Mouse (Mus musculus): ENCODE data around the gene Car14.
"Not testable (repeated sequence)": the region's sequence is repeated elsewhere in the genome, so short reads cannot be mapped to it uniquely, and the experiment has no call there.

Gene Car14

DNA sequence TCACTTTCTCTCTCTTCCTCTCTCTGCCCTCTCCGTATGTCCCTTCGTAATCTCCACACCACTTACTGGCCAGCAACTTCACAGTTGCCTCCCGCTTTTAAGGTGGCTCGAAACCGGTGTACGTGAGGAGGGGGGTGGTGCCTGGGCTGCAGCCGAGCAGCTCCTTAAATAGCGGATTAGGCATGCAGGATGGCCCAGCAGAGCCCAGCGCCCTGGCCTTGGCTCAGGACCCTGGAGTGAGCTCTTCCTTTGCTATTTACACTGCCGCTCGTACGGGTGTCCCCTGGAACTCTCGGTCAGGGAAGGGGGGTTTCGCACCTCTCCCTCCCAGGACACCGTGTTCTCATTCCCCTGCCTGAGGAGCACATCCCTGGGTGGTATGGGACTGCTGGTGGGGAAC is at the start of gene Car14:
Gene Car14, minus strand, starts transcription at position 124 of the 400 bp plus-strand sequence.
- DNase-seq (ENCODE audit: low read depth, low spot score), result no peak

DNA sequence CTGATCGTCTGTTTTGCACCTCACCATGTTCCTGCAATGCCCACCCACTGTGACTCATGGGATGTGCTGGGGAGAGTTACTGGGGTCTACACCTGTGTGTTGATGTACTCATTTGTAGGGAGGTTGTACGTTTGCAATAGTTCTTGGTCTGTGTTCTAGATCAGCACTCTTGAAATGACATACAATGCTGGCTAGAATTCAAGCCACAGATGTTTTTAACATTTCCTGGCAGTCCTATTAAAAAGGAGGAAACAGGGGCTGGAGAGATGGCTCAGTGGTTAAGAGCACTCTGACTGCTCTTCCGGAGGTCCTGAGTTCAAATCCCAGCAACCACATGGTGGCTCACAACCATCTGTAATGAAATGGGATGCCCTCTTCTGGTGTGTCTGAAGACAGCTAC is 49.0 kb upstream of the Car14 start:
- DNase-seq (ENCODE audit: low read depth, low spot score), result no peak

DNA sequence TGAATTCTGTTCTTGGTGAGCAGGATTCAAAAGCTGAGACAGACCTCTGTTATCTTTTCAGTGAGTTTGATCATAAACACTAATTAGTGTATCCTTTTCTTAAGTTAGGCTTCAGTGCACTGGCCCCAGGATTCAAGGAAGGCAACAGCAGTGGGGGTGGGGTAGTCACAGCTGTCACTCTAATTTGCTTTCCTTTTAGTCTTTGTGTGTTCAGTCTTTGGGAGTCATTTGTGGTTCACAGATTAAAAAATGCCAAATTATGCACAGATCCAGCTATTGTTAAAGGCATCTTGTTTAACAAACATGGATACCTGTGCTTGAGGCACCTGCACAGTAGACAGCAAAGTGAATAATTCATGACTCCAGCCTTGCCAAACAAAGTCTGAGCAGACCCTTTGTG is 48.5 kb upstream of the Car14 start:
- no peak for DNase-seq (ENCODE audit: low read depth, low spot score)

DNA sequence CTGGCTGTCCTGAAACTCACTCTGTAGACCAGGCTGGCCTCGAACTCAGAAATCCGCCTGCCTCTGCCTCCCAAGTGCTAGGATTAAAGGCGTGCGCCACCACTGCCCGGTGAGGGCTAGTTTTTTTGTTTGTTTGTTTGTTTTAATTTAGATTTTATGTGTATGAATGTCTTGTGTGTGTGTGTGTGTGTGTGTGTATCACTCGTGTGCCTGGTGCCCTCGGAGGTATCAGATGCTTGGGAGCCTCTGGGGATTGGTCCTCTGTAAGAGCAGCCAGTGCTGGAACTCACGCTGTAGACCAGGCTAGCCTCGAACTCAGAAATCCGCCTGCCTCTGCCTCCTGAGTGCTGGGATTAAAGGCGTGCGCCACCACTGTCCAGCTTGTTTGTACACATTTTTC is 47.1 kb upstream of the Car14 start:
- DNase-seq (ENCODE audit: low read depth, low spot score), result not testable (repeated sequence)

DNA sequence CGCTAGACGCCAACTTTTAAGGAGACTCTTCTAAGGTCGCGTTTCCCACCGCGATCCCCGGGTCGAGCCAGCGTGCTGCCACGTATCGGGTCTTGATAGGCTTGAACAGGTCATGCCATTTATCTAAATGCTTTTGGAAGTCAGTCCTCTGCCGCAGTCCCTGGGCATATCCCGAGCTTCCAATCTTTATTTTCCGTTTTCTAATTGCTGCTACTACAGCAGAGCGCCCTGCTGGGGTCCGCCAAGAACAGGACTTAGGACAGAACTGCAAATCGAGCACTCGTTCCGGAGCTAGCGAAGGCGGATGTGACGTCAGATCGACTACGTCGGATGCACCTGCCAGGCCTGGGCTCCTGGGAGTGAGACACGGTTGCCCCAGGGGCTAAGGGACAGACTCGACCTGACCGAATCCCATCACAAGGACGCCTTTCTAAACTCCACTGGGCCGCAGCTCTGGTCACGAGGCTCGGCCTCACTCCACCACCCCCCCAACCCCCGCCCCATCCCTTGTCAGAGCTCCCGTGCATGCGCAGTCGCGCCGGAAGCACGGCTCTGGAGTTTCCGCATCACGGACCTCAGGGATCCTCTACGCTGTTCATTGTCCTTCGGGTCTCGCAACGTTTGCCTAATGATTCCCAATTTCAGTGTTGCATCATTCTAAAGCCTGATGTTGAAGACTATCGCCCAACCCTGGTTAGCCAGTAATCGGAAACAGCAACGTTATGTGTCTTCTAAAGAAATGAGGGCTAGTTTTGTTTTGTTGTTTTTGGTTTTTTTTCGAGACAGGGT is 46.5 kb upstream of the Car14 start:
- peak; percentile 92 for DNase-seq (ENCODE audit: low read depth, low spot score)

DNA sequence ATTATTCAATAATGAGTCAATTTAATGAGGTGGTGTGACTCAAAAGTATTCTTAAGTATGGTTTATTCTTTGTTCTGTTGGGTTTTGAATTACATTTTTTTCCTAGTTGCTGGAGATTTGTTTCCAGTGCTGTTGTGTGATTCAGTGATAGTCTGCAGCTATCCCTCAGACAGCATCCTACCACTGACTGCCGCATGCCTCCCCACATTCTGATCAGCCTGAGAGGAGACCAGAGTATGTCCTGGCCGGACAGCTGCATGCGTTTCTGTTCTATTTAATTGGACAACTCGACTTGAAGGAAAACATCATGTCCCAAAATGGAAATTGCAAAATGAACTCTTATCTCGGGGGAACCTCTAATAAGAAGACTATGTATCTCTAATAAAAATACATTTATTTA is 43.8 kb upstream of the Car14 start:
- no peak for DNase-seq (ENCODE audit: low read depth, low spot score)

DNA sequence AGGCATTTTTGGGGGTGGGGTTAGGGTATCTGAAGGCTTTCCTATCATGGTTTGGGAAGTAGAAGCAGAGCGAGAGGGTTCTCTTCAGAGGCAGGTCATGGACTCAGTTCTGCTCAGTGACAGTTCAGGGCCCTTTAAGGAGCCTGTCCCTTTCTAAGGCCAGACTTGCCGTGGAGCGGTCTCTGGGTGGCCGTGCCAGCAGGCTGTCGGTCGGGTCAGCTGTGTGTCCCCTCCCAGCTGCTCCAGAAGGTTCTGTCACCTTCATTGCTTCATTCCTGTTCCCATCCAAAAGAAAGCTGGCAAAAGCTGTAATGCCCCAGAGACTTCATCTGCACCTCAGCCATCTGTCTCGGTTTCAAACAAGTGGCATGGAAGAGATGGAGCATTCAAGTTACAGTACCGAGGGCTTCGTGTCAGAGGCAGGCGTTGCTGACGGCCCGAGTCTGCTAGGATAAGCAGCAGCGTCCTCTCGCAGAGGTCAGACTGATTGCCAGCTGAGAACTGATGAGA is 41.3 kb upstream of the Car14 start:
- DNase-seq (ENCODE audit: low read depth, low spot score), result no peak

DNA sequence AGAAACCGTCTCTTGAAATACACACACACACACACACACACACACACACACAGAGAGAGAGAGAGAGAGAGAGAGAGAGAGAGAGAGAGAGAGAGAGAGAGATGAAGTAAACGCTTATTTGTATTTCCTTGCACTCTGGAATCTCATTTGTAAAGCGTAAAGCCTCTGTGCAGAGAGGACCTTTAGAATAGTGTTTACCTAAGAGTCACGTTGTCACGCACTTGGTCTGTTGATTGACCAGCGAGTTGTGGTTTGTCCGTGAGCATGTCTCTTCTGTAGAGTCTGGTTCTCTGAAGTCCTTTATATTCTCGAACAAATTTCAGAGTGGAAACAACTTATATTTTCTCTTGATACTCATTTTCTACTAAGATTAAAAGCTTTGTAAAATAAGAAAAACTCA is 40.3 kb upstream of the Car14 start:
- no peak for DNase-seq (ENCODE audit: low read depth, low spot score)

DNA sequence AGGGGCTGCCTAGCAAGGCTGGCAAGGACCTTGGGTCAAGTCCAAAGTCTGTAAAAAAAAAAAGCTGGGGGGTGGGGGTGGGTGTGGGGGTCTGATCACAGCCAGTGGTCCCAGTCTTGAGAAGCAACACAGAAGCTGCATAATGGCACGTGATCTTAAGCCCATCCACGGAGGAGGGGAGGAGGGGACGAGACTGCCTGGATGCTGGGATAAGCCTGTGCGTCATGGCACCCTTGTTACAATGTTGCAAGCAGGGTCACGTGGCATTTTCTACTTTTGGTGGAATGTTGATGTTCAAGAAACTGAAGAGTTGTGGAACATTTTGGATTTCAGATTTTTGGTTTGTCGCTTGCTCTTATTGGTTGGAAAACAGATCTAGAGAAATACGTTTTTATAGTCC is 38.7 kb upstream of the Car14 start:
- no peak for DNase-seq (ENCODE audit: low read depth, low spot score)

DNA sequence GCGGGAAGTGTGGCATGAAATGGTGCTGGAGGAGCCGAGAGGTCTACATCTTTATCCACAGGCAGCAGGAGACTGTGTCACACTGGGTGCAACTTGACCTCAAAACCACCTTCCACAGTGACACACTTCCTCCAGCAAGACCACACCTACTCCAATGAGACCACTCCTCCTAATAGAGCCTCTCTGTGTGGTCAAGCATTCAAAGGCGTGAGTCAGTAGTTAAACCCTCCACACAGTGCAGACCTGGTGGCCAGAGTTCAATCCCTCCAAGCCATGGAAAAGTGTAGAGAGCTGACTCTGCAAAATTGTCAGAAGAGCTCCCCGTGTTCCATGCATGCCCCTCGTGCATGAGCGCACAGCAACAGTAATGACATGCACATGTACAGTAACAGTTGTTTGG is 38.3 kb upstream of the Car14 start:
- no peak for DNase-seq (ENCODE audit: low read depth, low spot score)

DNA sequence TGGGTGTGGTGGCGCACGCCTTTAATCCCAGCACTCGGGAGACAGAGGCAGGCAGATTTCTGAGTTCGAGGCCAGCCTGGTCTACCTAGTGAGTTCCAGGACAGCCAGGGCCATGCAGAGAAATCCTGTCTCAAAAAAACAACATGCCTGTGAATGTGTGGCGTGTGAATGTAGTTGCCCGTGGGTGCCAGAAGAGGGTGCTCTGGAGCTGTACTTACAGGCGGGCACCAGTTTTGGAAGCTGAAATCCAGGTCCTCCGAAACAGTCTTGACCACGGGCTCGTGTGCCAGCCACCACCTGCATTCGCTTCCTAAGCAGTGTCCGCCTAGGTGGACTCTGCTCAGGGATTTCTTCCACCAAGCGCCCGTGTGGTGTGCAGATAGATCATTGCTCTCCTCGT is 34.3 kb upstream of the Car14 start:
- DNase-seq (ENCODE audit: low read depth, low spot score), result no peak

DNA sequence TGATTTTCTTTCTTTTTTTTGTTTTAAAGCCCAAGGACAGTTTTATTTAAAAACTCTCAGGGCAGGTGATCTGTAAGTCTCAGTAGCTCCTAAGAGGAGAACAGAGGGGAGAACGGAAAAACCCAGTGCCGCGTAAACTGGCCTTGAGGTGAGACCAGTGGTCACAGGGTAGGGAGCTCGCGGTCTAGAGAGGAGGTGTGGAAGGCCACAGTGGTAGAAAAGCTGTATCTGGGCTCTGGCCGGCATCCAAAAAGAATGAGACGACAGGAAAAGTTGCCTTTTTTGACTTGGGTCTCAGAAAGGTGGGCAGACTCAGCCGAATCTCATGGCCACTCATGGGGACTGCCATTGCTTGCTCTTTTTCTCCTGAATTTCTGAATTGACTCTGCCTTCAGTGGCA is 33.7 kb upstream of the Car14 start:
- no peak for DNase-seq (ENCODE audit: low read depth, low spot score)

DNA sequence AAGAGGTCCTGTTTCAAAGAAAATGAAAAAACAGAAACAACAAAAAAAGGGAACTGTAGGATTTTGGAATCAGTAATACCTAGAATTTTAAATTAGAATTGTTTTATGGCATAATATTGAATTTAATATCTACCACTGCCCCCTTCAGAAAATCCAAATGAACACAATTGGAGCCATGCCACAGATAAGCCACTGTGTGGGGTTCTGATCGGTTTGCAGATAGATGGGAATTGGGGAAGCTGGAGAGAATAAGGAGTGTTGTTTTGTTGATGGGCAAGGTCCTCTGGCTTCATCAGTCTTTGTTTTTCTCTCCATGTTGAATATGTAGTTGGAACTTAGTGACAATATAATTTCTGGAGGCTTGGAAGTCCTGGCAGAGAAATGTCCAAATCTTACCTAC is 30.0 kb upstream of the Car14 start:
- no peak for DNase-seq (ENCODE audit: low read depth, low spot score)

DNA sequence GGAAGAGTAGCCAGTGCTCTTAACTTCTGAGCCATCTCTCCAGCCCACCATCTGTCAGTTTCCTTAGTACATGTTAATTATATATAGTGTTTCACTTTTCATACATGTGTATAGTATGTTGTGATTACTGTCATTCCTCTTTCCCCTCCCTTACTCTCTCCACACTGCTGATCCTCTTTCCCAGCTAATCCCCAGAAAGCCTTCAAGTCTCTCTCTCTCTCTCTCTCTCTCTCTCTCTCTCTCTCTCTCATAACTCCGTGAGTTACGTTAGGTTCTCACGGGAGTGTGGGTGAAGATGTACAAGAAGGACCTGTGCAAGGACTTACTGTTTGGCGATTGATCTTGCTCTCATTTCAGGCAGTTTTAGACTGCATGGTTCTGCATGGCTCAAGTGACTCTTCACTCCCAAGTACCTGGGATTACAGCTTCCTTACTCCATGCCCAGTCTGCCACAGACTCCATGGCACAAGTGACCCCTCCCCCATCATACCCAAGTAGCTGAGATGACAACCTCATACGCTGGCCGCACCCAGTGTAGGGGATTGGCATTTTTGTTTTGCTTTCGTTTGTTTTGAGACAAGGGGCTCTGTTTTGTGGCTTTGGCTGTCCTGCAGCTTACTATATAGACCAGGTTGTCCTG is 28.7 kb upstream of the Car14 start:
- DNase-seq (ENCODE audit: low read depth, low spot score), result no peak

DNA sequence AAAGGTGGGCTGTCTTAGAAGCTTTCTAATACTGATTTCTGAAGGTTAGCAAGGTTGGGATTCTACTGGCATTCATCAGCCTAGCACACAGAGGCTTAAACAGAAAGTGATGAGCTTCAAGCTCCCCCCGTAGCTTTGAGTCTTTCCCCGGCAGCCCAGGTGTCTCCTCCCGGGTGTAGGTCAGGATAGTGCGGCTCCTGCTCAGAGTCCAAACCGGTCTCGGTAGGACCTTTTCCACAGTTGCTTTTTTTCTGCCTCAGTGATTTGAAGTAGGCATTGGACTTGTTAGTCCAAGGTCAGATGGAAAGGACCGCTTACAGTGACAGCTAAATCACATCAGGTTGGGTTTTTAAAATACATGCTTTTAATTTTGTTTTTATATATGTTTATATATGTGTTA is 28.1 kb upstream of the Car14 start:
- no peak for DNase-seq (ENCODE audit: low read depth, low spot score)

DNA sequence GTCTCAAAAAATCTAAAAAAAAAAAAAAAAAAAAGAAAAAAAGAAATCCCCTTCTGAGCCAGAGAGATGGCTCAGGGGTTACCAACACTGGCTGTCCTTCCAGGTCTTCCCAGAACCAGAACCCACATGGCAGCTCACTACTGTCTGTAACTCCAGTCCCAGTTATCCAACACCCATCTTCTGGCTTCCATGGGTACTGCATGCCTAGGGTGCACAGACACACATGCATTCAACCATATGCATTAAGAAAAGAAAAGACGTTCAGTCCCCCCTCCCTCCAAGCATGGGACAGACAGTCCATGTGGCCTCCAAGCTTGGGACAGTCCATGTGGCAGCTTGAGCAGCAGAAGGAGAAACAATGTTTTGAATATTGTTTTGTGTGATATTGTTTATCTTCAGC is 27.7 kb upstream of the Car14 start:
- no peak for DNase-seq (ENCODE audit: low read depth, low spot score)

DNA sequence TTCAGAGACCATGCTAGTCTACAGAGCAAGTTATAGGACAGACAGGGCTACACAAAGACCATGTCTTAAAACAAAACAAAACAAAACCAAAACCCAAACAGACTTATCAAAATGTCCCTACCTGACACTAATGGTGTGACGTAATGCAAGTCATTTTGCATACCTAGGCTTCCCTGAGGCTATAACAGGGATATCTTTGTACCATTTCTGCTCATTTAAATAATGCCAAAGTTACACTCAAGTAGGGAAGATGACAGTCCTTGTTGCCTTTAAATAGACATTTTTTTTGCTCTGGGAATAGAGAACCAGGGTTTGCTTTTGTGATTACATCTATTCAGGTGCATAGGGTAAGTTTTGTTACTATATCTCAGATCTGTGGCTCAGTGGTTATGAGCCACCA is 27.0 kb upstream of the Car14 start:
- no peak for DNase-seq (ENCODE audit: low read depth, low spot score)

DNA sequence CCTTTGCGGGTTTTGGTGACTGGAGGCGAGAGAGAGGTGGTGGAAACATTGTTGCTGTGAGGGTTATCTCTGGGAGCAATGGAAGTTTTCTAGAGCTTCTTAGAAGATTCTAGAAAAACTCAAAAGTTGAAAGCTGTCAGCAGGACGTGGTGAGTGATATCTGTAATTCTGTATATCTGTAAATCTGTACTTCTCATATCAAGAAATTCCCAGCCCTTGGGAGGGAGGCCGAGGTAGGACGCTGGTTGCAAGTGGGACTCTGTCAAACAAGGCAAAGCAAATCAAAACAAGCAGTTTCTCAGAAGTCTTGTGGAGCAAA is 25.9 kb upstream of the Car14 start:
- DNase-seq (ENCODE audit: low read depth, low spot score), result no peak

DNA sequence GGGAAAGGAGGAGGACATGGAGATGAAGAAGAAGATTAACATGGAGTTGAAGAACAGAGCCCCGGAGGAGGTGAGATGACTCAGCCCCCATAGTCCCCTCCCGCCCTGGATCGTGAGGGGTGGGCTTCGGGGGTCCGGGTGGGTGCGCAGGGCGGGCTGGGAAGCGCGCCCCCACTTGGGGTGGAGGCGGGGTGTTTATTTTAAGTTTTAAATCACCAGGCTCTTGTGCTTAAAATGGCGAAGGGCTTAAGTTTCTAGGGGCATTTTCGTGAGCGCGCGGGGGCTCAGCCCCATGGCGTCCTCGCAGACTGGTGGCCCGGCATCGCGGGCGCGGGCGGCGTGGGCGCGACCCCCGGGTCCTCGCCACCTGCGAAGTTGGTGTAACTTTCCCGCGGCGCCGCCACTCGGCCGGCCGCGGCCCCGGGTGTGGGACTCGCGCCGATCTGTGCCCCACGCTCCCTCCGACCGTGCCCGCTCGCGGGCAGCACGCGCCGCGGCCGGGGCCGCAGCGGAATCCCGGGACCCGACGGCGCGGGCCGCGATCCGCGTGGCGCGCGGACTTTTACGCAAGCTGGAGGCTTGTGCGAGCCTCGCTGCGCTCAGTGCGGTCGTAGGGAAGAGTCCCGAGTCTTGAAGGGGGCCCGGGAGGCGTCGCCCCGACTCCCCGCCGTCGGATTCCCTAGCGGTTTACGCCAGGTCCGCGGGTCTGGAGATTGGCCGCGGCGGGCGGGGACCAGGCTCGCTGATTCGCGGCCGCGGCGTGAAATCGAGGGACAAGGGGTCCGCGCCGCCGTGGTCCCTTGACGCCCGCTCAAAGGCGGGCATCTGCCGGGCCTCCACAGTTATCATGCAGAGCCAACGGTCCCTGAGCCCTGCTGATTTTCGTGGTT is 25.3 kb upstream of the Car14 start:
- no peak for DNase-seq (ENCODE audit: low read depth, low spot score)

DNA sequence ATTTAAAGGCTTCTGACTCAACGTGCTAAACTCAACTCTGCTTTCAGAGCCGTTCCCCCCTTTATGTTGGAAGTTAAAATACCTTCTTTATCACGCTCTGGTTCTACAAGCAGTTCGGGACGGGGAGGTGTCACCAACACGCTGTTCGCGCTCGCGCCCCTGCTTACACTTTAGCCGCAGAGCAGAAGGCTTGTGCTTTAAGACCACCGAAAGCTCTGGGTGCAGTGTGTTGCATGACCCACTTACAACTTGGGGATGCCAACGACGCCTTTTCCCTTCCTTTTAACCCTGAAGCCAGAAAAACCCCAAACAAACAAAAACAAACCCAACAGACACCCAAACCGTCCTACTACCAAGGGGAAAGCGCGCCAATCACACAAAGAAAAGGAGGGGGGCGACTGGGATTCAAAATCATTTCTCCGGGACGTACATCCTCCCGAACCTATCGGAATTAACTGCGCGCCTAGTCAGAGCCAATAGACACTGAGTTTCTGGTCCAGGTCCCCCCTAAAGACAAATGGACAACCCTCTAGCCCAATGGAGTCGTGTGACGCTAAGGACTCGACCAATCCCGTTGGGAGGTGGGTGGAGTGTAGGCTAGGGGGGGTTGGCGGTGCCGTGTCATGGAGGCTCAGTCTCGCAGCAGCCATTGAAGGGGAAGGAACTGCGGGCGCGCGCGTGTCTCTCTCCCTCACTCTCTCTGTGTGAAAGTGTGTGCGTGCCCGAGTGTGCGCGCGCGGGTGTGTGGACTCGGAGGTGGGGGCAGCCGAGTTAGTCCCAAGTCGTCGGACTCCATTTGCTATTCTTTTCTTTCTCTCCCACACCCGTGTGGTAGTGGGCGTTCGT is 24.4 kb upstream of the Car14 start, which contains the start of gene Anp32e:
Gene Anp32e, plus strand, starts transcription at position 589 of the 846 bp plus-strand sequence.
- DNase-seq (ENCODE audit: low read depth, low spot score), result peak; percentile 99

DNA sequence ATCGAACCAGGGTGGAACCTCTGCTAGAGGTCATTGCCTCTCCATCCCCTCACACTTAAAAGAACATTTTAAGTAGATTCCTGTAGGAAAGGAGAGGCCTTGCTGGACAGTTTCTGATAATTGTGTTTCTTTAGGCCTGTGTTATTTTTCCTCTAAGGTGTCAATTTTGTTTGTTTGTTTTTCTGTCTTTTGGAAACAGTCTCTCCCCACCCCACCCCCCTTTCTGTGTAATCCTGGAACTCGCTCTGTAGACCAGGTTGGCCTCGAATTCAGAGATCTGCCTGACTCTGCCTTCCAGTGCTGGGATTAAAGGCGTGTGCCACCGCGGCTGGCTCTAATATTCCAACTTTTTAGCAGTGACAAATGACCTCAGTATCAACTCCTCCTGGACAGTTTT is 23.8 kb upstream of the Car14 start:
- DNase-seq (ENCODE audit: low read depth, low spot score), result no peak
